Mouse (Mus musculus): Measurements from ENCODE around the gene Racgap1.

Racgap1 gene

DNA sequence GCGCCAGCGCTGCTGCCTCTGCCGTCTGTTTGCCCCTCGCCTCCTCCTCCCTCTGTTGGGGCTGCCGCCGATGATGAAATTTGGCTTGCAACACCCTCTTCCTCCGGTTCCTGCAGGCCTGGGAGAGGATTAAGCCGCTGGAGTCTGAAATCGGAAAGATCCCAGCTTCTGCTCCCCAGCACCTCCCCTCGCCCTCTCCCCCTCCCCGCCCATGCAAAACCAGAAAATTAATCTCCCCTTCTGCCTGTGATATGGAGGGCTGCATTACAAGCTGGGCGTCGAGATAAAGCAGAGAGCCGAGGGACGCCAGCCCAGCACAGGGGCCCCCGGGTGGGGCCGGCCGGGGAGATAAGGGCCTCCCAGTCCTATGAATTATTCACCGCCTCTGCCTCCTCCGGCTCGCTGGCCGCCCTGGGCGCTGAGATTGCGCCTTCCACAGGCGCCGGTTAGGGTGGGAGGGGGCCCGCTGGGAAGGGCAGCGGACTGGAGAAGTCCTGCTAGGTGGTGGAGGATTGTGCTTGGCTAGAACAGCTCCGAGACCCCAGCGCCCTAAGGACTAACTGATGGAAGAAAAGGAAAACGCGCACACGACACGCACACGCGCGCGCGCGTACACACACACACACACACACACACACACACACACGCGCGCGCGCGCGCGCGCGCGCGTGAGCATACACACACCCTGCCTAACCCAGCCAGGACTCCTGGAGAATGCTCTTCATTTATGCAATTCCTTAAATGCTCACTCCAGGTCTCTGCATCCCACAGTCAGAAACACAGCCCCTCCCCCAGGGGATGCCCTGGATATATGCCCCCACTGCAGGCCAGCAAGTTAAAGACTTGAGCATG, 13.4 kb upstream of the Racgap1 start:
- no peak for DNase-seq (ENCODE audit: low read depth, low spot score)

DNA sequence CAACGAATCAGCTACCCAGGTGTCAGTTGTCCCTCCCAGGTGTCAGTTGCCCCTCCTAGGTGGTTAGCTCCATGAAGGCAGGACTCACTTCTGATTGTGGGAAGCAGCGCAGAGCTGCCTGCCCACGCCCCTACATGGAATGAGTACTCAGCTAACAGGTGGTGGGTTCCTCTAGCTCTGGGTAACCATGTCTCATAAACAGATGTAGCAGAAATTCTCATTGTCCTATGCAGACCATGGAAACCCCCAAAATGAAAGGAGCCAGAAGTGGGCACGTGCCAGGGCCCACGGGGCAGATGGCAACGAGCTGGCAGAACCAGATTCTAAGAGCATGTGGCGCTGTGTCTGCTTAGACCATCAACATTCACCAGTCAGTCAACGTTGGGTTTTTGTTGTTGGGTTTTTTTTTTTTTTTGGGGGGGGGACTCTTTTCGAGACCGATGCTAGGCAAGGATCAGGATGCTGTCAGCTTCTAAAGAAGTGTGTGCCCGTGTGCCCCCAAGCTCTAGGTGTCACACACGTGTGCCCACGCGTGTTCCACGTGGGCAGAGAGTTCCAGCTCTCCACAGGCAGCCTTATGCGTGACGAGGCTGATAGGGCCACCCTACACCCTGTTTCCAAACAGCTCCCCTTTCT, 12.6 kb upstream of the Racgap1 start:
- no peak for DNase-seq (ENCODE audit: low read depth, low spot score)

DNA sequence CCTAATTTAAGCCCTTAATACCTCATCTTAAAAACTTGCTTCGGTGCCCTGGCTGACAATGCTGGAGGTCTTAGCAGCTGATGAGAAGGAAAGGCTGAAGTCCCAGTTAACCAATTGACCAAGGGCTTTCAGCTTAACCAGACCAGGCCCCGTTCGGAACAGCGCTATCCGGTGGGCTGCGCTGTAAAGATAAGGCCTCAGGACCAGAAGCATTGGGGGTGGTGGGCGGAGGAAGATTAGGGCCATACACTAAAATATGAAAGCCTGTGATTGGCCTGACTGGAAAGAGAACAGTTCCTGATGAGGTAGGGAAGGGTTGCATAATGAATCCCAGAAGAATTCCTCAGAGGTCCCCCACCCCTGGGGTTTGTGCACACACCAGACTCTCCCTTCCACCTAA, 10.9 kb upstream of the Racgap1 start:
- DNase-seq (ENCODE audit: low read depth, low spot score), result no peak

DNA sequence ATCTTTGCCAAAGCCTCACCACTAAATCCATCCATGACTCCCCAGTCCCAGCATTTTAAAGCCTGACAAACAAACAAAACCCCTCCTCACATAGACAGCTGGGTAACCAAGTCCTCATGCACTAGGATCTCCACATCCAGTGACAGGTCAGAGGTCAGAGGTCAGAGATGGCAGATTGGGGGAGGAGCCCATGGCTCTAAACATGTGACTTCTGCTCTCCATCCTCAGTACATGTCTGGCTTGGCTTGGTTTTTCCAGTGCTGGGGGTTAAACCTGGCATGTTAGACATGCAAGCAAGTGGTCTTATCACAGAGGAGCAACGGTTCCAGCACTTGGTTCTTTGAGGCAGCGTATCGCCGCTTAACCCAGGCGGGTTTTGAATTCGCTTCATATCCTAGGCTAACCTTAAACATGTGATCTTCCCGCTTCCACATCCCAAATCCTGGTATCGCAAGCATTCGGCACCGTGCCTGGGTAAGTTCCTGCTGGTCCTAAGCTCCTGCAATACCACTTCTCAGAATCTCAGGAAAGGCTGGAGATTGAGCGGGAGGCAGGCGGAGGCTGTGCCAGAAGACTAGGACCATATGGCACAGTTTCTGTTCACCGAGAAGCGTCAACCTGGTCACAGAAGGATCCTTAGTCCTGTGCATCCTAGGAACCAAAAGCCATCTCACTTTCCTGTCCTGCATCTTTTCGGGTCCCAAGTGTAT, 9.8 kb upstream of the Racgap1 start:
- DNase-seq (ENCODE audit: low read depth, low spot score), result no peak

DNA sequence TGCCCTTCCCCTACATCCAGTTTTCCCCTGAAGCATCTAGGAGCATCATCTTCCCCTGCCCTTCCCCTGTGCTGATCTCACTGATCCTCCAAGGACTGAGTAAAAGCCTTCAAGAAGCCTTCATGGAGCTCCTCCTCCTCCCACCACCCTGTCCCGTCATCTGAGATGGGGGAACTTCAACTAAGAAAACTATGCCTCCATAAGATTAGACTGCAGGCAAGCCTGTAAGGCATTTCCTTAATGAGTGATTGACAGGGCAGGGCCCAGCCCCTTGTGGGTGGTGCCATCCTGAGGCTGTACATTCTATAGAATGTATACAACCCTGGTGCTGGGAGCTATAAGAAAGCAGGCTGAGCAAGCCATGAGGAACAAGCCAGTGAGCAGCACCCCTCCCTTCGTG, 7.0 kb upstream of the Racgap1 start:
- DNase-seq (ENCODE audit: low read depth, low spot score), result no peak

DNA sequence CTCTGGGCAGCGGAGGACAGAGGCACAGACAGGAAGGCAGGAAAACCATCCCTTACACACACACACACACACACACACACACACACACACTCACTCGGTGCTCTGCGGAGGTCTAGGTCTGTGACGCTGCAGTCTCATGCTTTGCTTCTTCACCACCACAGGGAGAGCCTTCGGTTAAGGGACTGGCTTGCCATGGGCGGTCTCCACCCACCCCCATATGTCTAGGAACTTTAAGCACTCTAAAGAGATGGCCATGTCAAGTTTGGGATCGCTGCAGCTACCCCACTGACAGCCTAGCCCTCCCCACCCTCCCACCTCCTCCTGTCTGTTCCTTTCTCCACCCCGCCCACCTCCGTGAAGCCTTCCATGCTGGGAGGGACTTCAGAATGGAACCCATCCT, 4.5 kb upstream of the Racgap1 start:
- no peak for DNase-seq (ENCODE audit: low read depth, low spot score)

DNA sequence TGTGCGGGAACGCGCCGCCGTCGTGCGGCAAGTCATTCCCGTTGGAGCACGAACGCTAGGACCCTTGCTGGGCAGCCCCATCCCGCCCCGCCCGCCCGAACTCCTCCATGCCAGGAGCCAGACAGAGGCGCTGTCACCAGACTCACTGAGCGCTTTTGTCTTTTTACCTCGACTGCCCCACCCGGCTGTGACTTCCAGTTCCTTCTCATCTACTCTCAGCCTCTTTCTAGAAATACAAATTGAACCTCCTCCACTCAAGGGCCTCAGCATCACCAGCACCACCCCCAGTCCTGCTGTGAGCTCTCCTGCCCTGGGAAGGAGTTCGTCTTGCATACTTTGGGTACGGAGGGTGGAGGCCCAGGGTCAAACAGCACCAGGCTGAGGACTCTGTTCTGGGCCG, 2.4 kb upstream of the Racgap1 start:
- DNase-seq (ENCODE audit: low read depth, low spot score), result no peak

DNA sequence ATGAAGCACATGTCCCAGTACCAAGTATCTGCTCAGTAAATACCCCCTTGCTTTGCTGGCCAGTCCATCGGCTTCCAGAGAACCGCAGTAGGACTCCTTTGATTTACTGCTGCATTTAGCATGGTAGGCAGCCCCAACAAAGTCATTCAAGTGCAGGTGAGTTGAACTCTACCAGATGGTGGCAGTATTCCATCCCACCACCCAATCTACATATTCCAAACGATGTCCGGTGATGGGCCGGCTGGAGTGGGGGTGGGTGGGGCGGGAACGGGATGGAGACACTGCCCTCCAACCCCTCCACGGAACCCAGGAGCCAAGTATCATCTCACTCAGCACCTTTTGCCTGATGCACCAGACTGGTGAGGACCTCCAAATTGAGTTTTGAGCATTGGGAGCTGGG, 1.8 kb upstream of the Racgap1 start:
- no peak for DNase-seq (ENCODE audit: low read depth, low spot score)

DNA sequence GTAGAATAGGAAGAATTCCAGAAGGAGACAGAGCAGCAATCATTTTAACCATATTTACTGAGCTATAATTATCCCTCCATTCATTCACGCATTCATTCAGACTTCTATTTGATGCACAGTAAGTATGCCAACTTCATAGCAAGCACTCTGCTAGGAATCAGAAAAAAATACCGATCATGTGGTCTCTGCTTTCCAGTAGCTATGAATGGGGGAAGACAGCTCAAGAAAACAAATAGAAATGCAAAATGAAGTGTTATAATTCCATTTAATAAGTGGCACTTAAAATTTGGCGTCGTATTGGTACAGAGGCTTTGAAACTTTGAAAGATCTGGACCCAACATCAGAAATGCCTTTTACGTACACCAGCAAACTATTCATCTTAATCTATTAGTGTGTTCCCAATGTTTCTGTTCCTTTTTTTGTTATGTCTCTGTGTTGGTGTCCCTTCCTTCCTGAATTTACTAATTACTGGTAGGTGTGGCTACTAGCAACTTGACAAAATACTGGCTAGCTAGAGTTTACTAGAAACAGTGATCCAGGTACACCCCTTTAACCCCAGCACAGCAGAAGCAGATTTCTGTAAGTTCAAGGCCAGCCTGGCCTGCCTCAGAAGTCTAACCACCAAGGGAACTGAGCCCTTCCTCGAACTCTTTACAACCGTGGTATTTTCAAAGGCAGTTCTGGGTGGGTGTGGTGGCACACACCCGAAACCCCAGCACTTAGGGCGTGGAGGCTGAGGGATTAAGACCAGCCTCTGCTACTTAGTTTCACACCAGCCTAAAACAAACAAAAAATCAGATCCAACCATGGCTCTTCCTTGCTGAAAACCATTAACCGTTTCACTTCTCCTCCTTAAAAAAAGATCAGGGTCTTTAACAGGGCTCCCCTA, 772 bp upstream of the Racgap1 start:
- no peak for DNase-seq (ENCODE audit: low read depth, low spot score)

DNA sequence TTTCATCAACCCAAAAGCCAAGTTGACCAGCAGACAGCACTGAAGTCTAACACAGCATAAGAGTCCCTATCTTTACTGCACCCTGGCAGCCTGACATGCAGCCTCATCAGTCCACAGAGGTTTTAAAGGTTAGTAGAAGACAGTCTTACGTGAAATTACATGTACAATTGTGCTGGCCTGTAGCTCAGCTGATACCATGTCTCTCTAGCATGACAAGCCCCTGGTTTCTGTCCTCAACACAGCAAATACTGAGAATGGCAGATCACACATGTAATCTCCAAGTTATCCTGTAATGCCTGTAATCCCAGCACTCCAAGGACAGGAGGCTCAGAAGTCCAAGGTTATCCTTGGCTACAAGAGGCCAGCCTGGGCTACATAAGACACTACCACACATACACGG, 1.2 kb downstream of the Racgap1 start:
- DNase-seq (ENCODE audit: low read depth, low spot score), result no peak

DNA sequence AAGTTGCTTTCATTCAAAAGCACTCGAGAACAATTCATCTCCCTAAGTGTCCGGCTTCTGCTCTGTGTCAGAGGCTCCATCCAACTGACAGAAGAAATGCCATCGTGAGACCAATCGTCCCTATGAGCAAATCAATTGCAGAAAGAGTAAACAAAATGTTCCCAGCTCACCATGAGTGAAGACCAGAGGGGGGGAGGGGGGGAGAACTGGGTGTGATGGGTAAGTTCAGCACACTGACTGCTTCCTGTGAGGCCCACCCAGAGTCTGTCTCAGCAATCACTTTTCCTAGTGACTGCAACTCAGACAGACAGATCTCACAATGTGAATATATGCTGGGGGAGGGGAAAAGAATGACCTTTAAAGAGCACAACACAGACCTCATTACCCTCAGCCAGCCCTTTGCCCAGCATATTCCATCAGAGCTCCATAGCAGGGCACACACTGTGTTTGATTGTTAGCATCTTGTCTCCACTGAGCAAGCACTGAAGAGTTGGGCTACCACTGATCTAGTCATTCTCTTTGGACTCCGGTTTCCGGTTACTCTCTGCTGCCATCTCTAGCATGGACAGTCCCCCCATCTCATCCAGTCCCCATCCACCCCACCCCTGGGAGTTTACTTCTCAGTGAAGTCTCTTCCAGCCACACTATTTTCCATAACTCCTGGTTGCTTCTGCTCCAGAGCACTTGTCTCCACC, 2.2 kb downstream of the Racgap1 start:
- DNase-seq (ENCODE audit: low read depth, low spot score), result no peak

DNA sequence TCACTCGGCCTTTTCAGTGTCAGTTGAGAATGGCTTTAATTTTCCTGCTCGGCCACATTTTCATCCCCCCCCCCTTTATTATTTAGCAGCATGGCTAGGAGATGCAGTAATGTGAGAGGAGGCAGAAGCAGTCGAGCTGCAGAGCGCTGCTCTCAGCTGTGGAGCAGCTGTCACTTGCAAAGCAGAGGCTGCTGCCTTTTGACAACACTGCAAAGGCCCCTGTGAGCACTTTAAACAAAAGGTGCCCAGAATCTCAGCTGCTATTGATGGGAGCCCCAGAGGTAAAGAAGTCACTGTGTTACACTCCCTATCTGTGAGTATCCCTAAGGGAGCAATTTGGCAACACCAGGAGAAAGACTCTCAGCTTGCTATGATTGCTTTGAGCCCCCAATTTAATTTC, 3.1 kb downstream of the Racgap1 start:
- no peak for DNase-seq (ENCODE audit: low read depth, low spot score)

DNA sequence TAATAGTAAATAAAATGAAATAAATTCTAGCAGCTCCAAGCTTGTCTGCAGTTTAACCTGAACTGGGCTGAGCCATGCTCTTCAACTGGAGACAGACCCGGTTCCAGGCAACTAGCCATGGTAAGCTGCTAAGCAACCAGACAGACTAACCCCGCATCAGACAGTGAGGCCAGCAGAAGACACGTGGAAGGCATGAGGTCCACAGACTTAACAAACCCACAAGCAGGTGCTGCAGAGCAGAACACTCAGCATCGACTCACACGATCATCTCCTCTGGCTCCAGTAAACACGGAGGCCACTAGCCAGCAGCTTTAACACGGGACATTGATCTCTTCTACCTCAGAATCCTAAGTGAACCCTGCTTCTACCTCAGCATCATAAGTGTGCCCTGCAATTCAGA, 6.7 kb downstream of the Racgap1 start:
- no peak for DNase-seq (ENCODE audit: low read depth, low spot score)

DNA sequence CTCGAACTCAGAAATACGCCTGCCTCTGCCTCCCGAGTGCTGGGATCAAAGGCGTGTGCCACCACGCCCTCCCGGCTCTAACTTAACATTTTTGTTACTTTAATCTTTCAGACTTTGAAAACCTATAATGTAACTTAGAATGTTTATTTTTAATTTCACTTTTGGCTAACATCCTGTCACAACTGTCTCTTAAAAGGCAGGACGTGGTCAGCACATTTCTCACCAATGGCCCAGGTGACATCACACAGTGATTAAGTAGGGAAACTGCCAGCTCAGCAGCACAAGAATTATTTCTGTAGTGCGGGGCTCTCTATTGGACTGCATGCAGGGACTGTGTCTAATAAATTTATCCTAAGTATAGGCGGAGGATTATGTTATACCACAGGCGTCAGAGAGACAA, 7.6 kb downstream of the Racgap1 start:
- no peak for DNase-seq (ENCODE audit: low read depth, low spot score)

DNA sequence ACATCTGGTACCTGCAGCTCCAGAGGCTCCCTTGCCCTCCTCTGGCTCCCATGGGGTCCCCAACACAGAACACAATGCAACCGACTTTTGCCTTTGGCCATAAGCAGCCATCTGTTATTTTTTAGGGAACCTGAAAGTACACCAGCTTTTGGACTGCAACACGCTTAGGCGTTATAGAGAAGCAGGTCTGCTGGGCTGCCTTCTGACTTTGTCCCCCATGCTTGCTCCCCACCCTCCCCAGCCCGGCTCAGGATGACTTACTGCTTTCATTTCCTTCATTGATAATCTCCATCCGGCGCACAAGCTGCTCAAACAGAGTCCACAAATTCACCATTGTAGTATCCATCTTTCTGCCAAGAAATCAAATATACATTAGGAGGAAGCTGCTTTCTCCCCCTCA, 8.8 kb downstream of the Racgap1 start:
- no peak for DNase-seq (ENCODE audit: low read depth, low spot score)

DNA sequence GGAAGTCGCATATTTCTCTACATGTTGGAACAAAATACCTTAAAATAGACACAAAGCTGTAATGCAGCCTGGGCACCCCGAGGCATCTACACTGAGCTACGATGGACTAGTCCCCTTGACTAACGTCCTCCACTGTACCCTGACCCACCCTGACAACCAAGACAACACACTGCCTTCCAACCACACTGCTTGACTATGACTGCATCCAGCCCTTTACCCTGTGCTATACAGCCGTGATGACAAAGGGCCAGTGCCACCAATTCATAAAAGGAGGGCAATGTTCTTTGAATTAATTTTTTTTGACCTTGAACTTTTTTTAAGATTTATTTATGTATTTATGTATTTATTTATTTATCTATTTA, 13.4 kb downstream of the Racgap1 start:
- no peak for DNase-seq (ENCODE audit: low read depth, low spot score)

DNA sequence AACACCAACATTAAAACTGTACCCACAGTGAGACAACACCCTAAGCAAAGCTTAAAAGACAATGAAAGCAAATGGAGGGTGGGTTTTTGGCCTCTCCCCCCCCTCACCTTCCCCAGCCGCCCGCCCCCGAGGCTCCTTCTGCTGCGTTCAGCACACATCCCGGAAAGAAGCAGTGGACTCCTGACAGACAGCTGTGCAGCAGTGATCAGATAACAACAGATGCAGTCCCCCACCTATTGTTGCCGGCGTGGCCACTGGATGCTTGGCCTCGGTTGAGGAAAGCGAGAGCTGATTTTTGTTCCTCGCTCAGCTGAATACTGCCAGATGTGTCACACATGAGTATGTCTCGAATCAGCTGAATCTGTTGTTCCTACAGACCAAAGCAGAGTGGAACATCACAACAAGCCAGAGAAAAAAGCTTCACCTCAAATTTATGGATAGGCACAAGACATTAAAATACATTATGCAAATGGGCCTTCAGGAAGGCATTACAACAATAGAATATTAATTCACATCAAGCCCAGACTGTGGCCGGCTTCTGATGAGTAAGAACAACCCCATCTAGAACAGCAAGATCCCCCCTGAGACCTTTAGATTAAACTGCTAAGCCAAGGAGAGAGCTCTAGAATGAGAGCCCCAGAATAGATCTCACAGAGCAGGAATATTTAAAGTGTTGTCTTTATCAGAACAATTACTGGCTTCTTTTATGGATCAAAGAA, 13.9 kb downstream of the Racgap1 start:
- DNase-seq (ENCODE audit: low read depth, low spot score), result no peak

DNA sequence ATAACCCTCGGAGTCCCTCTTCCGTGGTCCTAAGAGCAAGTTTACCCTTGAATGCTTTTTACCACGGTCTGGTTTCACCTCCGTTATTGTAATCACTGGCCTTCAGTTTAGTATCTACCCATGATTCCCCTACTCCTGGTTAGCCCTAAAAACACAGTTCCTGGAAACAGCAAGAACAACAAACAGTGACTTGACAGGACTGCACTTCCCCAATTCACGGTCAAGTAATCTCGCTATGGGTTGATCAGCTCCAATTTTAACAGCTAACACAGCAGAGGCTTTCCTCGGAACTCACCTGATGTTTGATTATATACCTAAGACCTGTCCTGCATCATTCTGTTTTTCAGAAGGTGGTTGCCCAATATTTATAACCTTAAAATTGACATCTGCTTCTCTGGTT, 16.8 kb downstream of the Racgap1 start:
- DNase-seq (ENCODE audit: low read depth, low spot score), result no peak

DNA sequence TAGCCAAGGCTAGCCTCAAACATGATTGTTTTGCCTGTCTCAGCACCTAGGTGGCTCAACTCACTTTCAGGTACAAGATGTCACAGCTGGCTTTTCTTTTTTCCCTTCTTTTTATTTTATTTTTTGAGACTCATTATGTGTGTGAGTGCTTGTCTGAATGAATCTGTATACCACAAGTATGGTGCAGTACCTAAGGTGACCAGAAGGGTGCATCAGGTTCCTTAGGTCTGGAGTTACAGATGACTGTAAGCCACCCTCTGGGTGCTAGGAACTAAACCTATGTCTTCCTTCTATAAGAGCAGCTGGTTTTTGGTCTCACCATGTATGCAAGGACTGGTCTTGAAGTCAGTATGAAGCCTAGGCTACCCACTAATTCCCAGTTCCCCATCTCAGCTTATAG, 19.8 kb downstream of the Racgap1 start:
- no peak for DNase-seq (ENCODE audit: low read depth, low spot score)

DNA sequence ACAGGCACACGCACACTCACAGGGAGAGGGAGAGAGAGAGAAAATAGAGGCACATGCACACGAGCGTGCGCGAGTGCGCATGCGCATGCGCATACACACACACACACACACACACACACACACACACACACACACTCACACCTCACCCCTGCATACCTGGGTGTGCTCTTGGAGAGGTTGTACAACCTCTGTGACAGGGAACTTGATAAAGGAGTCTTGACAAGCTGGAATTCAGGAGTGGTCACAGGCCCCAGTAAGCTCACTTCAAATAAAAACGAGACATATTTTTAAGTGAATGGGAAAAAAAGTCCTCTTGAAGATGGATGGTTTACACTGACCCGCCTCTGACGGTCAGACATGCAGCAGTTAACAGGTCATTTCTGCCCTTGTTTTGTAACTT, 29.4 kb downstream of the Racgap1 start:
- DNase-seq (ENCODE audit: low read depth, low spot score), result no peak

DNA sequence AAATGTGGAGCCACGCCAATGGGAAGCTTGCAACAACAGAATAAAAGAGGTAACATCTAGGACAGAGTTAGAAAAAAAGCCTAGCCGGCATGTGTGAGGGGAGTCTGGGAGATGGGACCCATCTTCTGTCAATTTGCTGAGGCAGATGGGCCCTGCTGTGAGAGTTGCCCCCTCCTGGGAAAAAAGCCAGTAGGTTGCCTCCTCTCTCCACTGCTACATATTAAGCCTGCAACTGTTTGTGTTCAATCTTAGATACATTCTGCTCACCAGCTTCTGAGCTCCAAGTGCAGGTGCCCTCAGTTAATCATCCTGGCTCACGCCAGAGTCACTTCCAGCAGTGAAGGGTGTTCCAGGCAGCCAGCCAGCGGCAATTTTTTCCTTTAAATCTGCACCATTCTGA, 31.6 kb downstream of the Racgap1 start:
- DNase-seq (ENCODE audit: low read depth, low spot score), result no peak
